Mouse (Mus musculus): Measurements from ENCODE around the gene Gm20920. TPM values are rescaled to one million over a fixed set of nuclear protein-coding genes. Genes with fewer than 3 reads are reported as not detected.
"Not testable (repeated sequence)": the region's sequence is repeated elsewhere in the genome, so short reads cannot be mapped to it uniquely, and the experiment has no call there.

Gm20920 gene
- total RNA-seq (2021) (not detected), polyA plus RNA-seq (2012; rRNA removed) (not detected in 2 replicates)
- long read RNA-seq: 0 reads

GRCm38 (mm10) chrY:51851820-51852219, at the start of gene Gm20920:
Gene Gm20920, plus strand, starts transcription at chrY:51852120.
- intact Hi-C loops (cut with DNase I); H3K4me1 ChIP-seq (ENCODE audit: control insufficient read depth, insufficient read depth, low read length); H3K36me3 ChIP-seq (ENCODE audit: control insufficient read depth, insufficient read depth, low read length); DNase-seq; H3K27me3 ChIP-seq (ENCODE audit: control insufficient read depth, insufficient read depth, low read length); H3K9ac ChIP-seq (ENCODE audit: low read depth, low read length); H3K27ac ChIP-seq; H3K79me2 ChIP-seq (replicated peaks; ENCODE audit: control insufficient read depth, insufficient read depth, low read length); H3K4me3 ChIP-seq: not testable (repeated sequence)
- WGBS: no CpG with 5 or more reads among the region's 6 CpGs

Measured in heart, adult 2 months (tissue).